Mouse (Mus musculus) CH12.LX (cell line): ENCODE measurements around the gene Hsdl1. TPM values are rescaled to one million over a fixed set of nuclear protein-coding genes. Genes with fewer than 3 reads are reported as not detected.

Experiments used
- DNase-seq: peaks from one replicate; pipeline ENCODE4 v3.0.0-alpha.2; 2013; ENCODE audit errors: extremely low read depth
- H3K27ac ChIP-seq: 2 replicates; pipeline ENCODE4 v1.5.1; 2012; ENCODE audit warnings: low read depth, mild to moderate bottlenecking, control low read depth, moderate library complexity; ENCODE audit not compliant: insufficient read depth
- H3K27me3 ChIP-seq: replicated peaks from 2 replicates; pipeline ENCODE3; 2012; ENCODE audit warnings: inconsistent platforms
- H3K36me3 ChIP-seq, 2 experiments: replicated peaks in 1 of 2; 2 replicates each; pipeline versions ENCODE3 to v1.6.1; 2012; ENCODE audit warnings: inconsistent platforms in 1 of 2, low read length in 1 of 2, mild to moderate bottlenecking in 1 of 2, mixed read lengths in 1 of 2, moderate library complexity in 1 of 2; ENCODE audit not compliant: control insufficient read depth in 1 of 2, insufficient read depth in 1 of 2
- H3K4me1 ChIP-seq, 2 experiments: 2 replicates each; pipeline ENCODE4 v1.6.1; 2012; ENCODE audit warnings: inconsistent platforms in 1 of 2, moderate library complexity in 1 of 2; ENCODE audit not compliant: insufficient read depth in 2 of 2, control insufficient read depth in 1 of 2
- H3K4me2 ChIP-seq: 2 replicates; pipeline ENCODE4 v1.6.1; 2012; ENCODE audit warnings: low read depth, mild to moderate bottlenecking, control low read depth; ENCODE audit not compliant: poor library complexity, insufficient read depth, severe bottlenecking
- H3K4me3 ChIP-seq, 3 experiments: fragments of 150-350 bp in 1 of 3; sonication (generic) in 1 of 3; replicated peaks in 1 of 3; 2 replicates each; pipeline versions ENCODE3 to v1.5.1; 2011 to 2012; ENCODE audit warnings: low read depth in 2 of 3, low read length in 2 of 3, mild to moderate bottlenecking in 2 of 3, moderate library complexity in 2 of 3, control low read depth in 1 of 3, improper control_type of control experiment in 1 of 3, inconsistent platforms in 1 of 3, mixed read lengths in 1 of 3; ENCODE audit not compliant: poor library complexity in 1 of 3
- H3K79me2 ChIP-seq: replicated peaks from 2 replicates; pipeline ENCODE4 v1.6.1; 2012; ENCODE audit warnings: mild to moderate bottlenecking, moderate library complexity; ENCODE audit not compliant: control insufficient read depth, poor library complexity, insufficient read depth, severe bottlenecking; ENCODE audit errors: extremely low read depth
- H3K9ac ChIP-seq: 2 replicates; pipeline ENCODE4 v1.6.1; 2012; ENCODE audit warnings: low read depth, mild to moderate bottlenecking, control low read depth, moderate library complexity; ENCODE audit not compliant: insufficient read depth
- H3K9me3 ChIP-seq: replicated peaks from 2 replicates; pipeline ENCODE3; 2012; ENCODE audit warnings: low read length, inconsistent platforms, mixed read lengths
- CHD1 ChIP-seq: IDR thresholded peaks from 2 replicates; pipeline ENCODE4 v1.6.1; 2012; ENCODE audit warnings: low read depth, low read length, improper control_type of control experiment, inconsistent platforms
- CHD2 ChIP-seq: IDR thresholded peaks from 2 replicates; pipeline ENCODE4 v1.6.1; 2011; ENCODE audit warnings: low read length, improper control_type of control experiment
- ELF1 ChIP-seq: IDR thresholded peaks from 2 replicates; pipeline ENCODE4 v1.6.1; 2014; ENCODE audit warnings: low read depth, mild to moderate bottlenecking, inconsistent platforms, low read length, improper control_type of control experiment
- ETS1 ChIP-seq: conservative IDR thresholded peaks from 2 replicates; pipeline ENCODE4 v1.6.1; 2012; ENCODE audit warnings: low read depth, mild to moderate bottlenecking, inconsistent platforms, low read length, improper control_type of control experiment, moderate library complexity
- GABPA ChIP-seq: IDR thresholded peaks from 2 replicates; pipeline ENCODE4 v1.6.1; 2012; ENCODE audit warnings: low read depth, low read length, improper control_type of control experiment, inconsistent platforms; ENCODE audit not compliant: insufficient replicate concordance
- HCFC1 ChIP-seq: IDR thresholded peaks from 2 replicates; pipeline ENCODE4 v1.6.1; 2012; ENCODE audit warnings: low read depth, mild to moderate bottlenecking, inconsistent platforms, low read length, improper control_type of control experiment
- MAFK ChIP-seq: IDR thresholded peaks from 2 replicates; pipeline ENCODE4 v1.6.1; 2011; ENCODE audit warnings: low read length, improper control_type of control experiment; ENCODE audit not compliant: insufficient replicate concordance
- MAZ ChIP-seq: IDR thresholded peaks from 2 replicates; pipeline ENCODE4 v1.6.1; 2012; ENCODE audit warnings: low read depth, mild to moderate bottlenecking, inconsistent platforms, low read length, improper control_type of control experiment, moderate library complexity
- MEF2A ChIP-seq: IDR thresholded peaks from 2 replicates; pipeline ENCODE4 v1.6.1; 2014; ENCODE audit warnings: low read depth, mild to moderate bottlenecking, inconsistent platforms, low read length, improper control_type of control experiment, borderline replicate concordance
- MYC ChIP-seq: IDR thresholded peaks from 2 replicates; pipeline ENCODE4 v1.6.1; 2011; ENCODE audit warnings: low read depth, mild to moderate bottlenecking, improper control_type of control experiment, low read length
- NELFE ChIP-seq: IDR thresholded peaks from 2 replicates; pipeline ENCODE4 v1.6.1; 2011; ENCODE audit warnings: low read depth, low read length, improper control_type of control experiment
- POLR2A ChIP-seq: IDR thresholded peaks from 2 replicates; pipeline ENCODE4 v1.6.1; 2011; ENCODE audit warnings: low read depth, mild to moderate bottlenecking, improper control_type of control experiment, low read length
- RAD21 ChIP-seq: IDR thresholded peaks from 2 replicates; pipeline ENCODE4 v1.6.1; 2011; ENCODE audit warnings: low read depth, mild to moderate bottlenecking, low read length, improper control_type of control experiment, moderate library complexity
- RCOR1 ChIP-seq: conservative IDR thresholded peaks from 2 replicates; pipeline ENCODE4 v1.6.1; 2012; ENCODE audit warnings: low read depth, mild to moderate bottlenecking, inconsistent platforms, low read length, improper control_type of control experiment
- SIN3A ChIP-seq: IDR thresholded peaks from 2 replicates; pipeline ENCODE4 v1.6.1; 2012; ENCODE audit warnings: low read length, improper control_type of control experiment, inconsistent platforms
- UBTF ChIP-seq: IDR thresholded peaks from 2 replicates; pipeline ENCODE4 v1.6.1; 2012; ENCODE audit warnings: low read depth, mild to moderate bottlenecking, inconsistent platforms, low read length, improper control_type of control experiment, moderate library complexity
- USF2 ChIP-seq: conservative IDR thresholded peaks from 2 replicates; pipeline ENCODE4 v1.6.1; 2011; ENCODE audit warnings: low read depth, low read length, improper control_type of control experiment
- dilution Hi-C: fragments of 300-500 bp; cut with MboI; formaldehyde crosslinking; loops from 2 replicates; pipeline ENCODE4 v1.14.3; 2020; ENCODE audit warnings: low sequenced_read_pairs; ENCODE audit not compliant: extremely low pct_unique_long_range_greater_than_20kb, extremely low pct_ligation_motif_present
- in situ Hi-C: fragments of 300-500 bp; cut with MboI; formaldehyde crosslinking; loops from 3 replicates; pipeline ENCODE4 v1.14.3; 2019; ENCODE audit warnings: low sequenced_read_pairs, low pct_ligation_motif_present, low pct_unique_long_range_greater_than_20kb, mixed read lengths
- polyA plus RNA-seq: library from polyadenylated mRNA; unstranded; fragments of >175 nt; gene quantifications from 2 replicates; pipeline ENCODE4 v1.2.1, GENCODE M21; 2012; ENCODE audit warnings: low read depth; ENCODE audit not compliant: insufficient read length
- total RNA-seq, 2 experiments: library from RNA; depleted of rRNA; stranded (reverse); fragments of 300-350 nt in 1 of 2; fragments of >200 nt in 1 of 2; gene quantifications; 2 replicates each; pipeline ENCODE4 v1.2.3; 2012 to 2014

Gene Hsdl1
- total and polyA plus RNA-seq, 3 experiments = 5.7 to 13.6 (median 8.2) TPM

DNA sequence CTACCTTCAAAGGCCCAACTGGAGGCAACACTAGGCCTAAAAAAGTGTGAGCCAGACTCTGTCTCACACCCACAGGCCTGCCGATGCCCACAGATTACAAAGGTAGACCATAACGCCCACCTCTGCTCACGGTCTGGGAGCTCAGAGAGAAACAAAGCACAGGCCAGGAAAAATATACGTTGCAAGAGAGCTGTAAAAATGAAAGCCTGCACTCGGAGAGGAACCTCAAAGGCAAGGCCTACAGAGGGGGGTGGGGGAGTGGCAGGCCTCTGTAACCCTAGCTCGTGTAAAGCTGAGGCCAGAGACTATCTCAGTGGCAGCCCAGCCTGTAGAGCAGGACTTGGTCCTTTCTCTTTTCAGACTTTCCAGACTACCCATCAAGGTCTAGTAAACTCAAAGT, 29.8 kb downstream of the Hsdl1 start:
- dilution Hi-C loops (no loop called here), in situ Hi-C loops (no loop called here)
- Histone ChIP-seq H3K27ac (no peak overlapping the region), H3K79me2 (peaks cover 37% of the 10 kb centered on the region), H3K27me3 (no peaks in the 10 kb centered on the region), H3K9ac (no peak overlapping the region), H3K36me3 (peaks cover 54 to 94% of the 10 kb centered on the region in 2 experiments), H3K9me3 (no peaks in the 10 kb centered on the region), H3K4me1 (peaks cover 19 to 30% of the 10 kb centered on the region in 2 experiments), H3K4me2 (no peak overlapping the region), H3K4me3 (no peak overlapping the region)
- no peak for DNase-seq
- TF ChIP-seq UBTF (no peak), ETS1 (no peak), GABPA (no peak), MEF2A (no peak), ELF1 (no peak), MAZ (no peak)

DNA sequence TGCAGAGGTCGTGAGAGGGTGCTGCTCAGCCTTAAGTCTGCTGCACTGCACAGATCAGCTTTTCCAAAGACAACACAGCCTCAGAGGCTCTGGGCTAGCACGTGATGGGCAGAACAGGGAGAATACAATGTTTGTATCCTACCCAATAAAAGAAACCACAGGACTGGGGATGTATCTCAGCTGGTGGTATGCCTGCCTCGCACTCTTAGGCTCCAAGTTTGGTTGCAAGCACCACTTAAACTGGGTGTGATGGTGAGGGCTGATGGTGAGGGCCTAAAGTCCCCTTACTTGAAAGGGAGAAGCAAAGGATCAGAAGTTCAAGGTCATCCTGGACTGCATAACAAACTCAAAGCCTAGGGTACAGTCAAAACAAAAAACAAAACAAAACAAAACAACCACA, 30.4 kb downstream of the Hsdl1 start:
- H3K27ac ChIP-seq = no peak overlapping the region
- no peaks in the 10 kb centered on the region for H3K9me3 ChIP-seq
- dilution Hi-C loops (no loop called here), in situ Hi-C loops (no loop called here)
- TF ChIP-seq RCOR1 (no peak), GABPA (no peak), USF2 (no peak), POLR2A (no peak), RAD21 (no peak), UBTF (no peak), MYC (no peak), NELFE (no peak), CHD1 (no peak), CHD2 (no peak), SIN3A (no peak), MEF2A (no peak), MAFK (no peak), HCFC1 (no peak)
- no peak overlapping the region for H3K4me2 ChIP-seq
- peaks cover 15 to 24% of the 10 kb centered on the region in 2 experiments; a peak in 3 of 4 replicates for H3K4me1 ChIP-seq
- no peaks in the 10 kb centered on the region for H3K27me3 ChIP-seq
- H3K4me3 ChIP-seq = no peak overlapping the region
- peaks cover 33% of the 10 kb centered on the region for H3K79me2 ChIP-seq
- H3K9ac ChIP-seq = no peak overlapping the region
- H3K36me3 ChIP-seq = peaks cover 59 to 94% of the 10 kb centered on the region in 2 experiments
- DNase-seq = no peak
